Mouse (Mus musculus): ENCODE results near the gene Card9. TPM values are rescaled to one million over a fixed set of nuclear protein-coding genes. Genes with fewer than 3 reads are reported as not detected.

The Card9 gene
- polyA plus RNA-seq (2017; shearing (Covaris generic)): not detected

DNA sequence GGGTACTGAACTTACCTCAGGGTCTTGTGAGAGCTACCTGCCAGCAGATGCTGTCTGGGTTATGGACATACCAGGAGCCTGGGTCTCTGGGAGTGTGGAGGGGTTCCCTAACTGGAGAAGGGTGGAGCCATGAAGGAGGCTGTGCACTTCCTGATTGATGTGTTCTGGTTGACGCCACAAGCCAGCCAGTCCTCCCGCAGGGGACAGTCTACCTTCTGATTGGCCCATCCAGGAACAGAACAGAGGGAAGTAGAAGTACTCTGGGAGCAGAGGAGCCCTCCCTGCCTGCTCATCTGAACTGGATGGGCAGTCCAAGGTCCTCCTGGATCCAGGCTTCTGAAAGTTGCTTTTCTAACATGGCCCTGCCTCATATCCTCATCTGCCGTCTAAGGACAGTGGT lies at the start of gene Card9:
Gene Card9, minus strand, starts transcription at position 147 of the 400 bp plus-strand sequence.

DNA sequence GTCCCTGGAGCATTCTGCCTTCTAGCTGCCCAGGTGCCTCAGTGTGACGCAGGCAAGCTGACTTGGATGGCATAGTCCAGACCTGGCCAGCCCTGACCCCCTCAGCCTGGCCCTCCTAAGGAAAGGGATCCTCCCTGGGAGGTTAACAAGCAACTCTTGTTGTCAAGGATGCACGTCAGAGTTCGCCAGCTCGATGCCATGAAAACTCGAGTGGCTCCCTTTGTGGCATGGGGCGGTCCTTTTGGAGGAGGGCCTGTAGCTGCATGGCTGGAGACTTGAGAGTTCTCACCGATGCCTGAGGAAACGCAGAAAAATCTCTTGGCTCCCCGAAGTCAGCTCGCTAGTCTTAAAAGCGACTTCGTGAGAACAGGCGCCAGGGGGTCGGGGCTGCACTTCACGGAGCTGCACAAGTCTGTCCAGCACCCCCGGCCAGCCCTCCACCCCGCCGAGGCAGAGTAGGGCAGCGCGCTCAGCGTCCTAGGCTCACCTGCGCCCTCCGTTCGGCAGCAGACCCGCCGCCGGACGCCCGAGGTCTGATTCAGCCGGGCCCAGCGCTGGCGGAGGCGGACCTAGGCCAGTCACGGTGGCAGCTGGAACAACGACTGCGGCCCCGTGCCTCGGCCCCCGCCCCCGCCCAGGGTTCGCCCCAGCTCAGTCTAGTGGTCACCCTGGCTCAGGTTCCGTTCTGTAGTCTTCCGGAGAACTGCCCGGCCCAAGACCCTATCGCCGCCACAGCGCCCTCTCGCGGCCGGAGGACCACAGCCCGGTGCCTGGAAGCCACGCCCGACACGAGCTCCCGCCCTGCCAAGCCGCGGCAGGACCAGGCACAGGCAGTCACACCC lies 48.0 kb upstream of the Card9 start, which contains the start of gene Inpp5e:
Gene Inpp5e, minus strand, starts transcription at position 689 of the 842 bp plus-strand sequence.

GRCm38 (mm10) chr2:26389154-26389690 lies 28.5 kb upstream of the Card9 start, which contains the start of the genes Entr1 and Pmpca:
Gene Entr1 (minus strand): TSS chr2:26389316.
Gene Pmpca (plus strand): TSS chr2:26389339.

GRCm38 (mm10) chr2:26380131-26380771 lies 19.5 kb upstream of the Card9 start, which contains the start of gene Snapc4:
Gene Snapc4 (minus strand): TSS chr2:26380653.

DNA sequence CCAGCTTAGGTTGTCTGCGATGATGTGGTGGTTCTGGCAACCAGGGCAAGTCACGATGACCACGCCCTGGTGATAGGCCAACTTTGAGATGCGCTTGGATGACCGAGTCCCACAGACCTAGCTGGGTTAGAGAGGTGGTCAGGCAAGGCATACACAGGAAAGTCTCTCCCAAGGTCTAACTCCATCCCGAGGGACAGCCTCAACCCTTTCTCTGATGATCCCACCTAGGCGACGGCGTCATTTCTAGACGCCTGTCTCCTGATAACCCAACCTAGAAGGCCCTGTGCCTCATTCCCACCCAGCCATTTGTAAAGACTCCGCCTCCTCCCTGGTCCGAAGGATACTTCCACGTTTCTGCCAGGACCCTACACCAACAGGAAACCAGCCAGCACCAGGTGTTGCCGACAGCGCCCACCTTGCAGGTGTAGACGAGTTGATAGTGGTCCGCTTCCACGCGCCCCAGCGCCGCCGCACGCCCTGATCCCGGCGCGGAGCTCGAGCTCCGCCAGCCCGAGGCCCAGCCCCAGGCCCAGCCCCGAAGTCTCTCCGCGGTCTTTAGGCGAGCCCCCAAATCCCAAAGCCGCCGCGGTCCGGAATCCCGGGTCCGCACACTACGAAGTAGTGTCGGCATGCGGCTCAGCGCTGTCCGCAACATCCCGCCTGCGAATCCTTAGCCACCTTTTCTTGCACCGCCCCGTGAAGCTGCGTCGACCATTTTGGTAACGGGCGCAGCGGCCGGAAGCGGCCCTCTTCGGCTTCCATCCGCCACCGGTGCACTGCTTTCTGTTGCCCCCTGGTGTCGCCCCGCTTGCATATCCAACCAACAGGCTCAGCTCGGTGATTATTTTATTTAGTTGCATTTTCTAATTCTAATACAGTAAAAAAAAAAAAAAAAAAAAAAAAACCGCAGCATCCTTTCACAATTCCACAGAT lies 9.1 kb downstream of the Card9 start, which contains the start of gene Dnlz:
Gene Dnlz, minus strand, starts transcription at position 753 of the 933 bp plus-strand sequence.

DNA sequence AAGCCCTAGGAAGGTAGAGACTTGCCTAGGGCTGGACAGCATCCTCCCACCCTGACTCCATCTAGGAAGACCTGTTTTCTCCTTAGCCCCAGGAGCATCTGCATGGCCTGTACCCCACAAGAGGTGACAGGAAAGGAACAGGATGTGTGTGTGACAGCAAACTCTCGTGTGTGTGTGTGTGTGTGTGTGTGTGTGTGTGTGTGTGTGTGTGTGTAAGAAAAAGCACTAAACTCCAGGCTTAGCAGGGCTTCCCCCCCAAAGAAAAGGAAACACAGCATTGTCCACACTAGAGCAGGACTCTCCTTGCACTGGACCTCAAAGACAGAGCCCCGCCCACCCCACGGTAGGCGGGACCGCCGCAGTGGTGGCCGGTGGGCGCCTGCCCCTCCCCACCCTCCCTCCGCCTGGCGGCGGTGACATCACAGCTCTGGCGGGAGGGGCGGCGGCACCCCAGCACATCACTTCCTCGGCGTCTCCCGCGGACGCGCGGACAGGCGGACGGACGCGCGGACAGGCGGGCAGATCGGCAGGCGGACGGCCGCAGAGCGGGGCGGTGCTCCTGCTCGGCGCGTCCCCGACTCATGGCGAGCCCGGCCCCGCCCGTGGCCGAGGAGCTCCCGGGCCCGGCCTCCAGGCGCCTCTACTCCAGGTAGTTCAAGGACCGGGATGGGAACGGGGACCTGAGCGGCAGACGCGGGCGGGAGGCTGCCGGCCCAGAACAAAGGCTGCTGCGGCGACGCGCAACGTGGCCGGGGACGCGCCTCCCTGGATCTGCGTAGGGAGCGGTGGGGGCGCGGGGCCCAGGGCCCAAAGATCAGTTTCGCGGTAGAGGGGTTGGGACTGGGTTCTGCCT lies 45.4 kb downstream of the Card9 start, which contains the start of gene Gpsm1:
Gene Gpsm1, plus strand, starts transcription at position 444 of the 853 bp plus-strand sequence.

Other genes with a start within 250 kb of the Card9 start
- 0.72 TPM for gene Nacc2, start 237.7 kb downstream of the Card9 start, polyA plus RNA-seq (2017; shearing (Covaris generic))
- not detected for gene Lhx3, start 152.6 kb downstream of the Card9 start, polyA plus RNA-seq (2017; shearing (Covaris generic))
- gene Qsox2, start 123.4 kb downstream of the Card9 start, polyA plus RNA-seq (2017; shearing (Covaris generic)): 7.4 TPM
- 0.11 TPM for gene Ccdc187, start 66.4 kb downstream of the Card9 start, polyA plus RNA-seq (2017; shearing (Covaris generic))
- gene Gpsm1, start 45.4 kb downstream of the Card9 start, polyA plus RNA-seq (2017; shearing (Covaris generic)): 22.6 TPM
- gene Dnlz, start 8.8 kb downstream of the Card9 start, polyA plus RNA-seq (2017; shearing (Covaris generic)): 8.6 TPM
- gene Snapc4, start 19.7 kb upstream of the Card9 start, polyA plus RNA-seq (2017; shearing (Covaris generic)): 48.0 TPM
- 156 TPM for gene Entr1, start 28.4 kb upstream of the Card9 start, polyA plus RNA-seq (2017; shearing (Covaris generic))
- gene Pmpca, start 28.4 kb upstream of the Card9 start, polyA plus RNA-seq (2017; shearing (Covaris generic)): 71.5 TPM
- 28.7 TPM for gene Inpp5e, start 48.3 kb upstream of the Card9 start, polyA plus RNA-seq (2017; shearing (Covaris generic))
- 46.0 TPM for gene Sec16a, start 84.3 kb upstream of the Card9 start, polyA plus RNA-seq (2017; shearing (Covaris generic))
- gene Notch1, start 155.7 kb upstream of the Card9 start, polyA plus RNA-seq (2017; shearing (Covaris generic)): 45.4 TPM
- gene Egfl7, start 219.1 kb upstream of the Card9 start, polyA plus RNA-seq (2017; shearing (Covaris generic)): not detected
- gene Gm20532, start 225.7 kb upstream of the Card9 start, polyA plus RNA-seq (2017; shearing (Covaris generic)): not detected
- 18.0 TPM for gene Agpat2, start 243.5 kb upstream of the Card9 start, polyA plus RNA-seq (2017; shearing (Covaris generic))